13 mouse cellular contexts compared by ENCODE assay signal in the genomic region with DNA sequence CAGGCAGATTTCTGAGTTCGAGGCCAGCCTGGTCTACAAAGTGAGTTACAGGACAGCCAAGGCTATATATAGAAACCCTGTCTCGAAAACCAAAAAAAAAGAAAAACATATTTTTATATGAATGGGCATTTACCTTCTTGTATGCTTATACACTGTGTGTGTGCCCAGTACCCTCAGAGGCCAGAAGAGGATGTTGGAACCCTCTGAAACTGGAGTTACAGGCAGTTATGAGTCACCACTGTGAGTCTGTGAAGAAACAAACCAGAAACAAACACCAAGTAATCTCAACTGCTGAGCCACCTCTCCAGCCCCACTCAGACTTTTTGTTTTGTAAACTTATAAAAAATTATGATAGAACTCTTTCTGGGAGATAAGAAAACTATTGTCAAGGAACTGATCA. TPM values are rescaled to one million over a fixed set of nuclear protein-coding genes. Genes with fewer than 3 reads are reported as not detected.
"Had no signal": no experiment of that assay in that cellular context is flagged by ENCODE, and none has a peak within 500 bp of the region (broad histone marks: within the 10 kb centered on the region; RNA-seq: fewer than 3 reads in every experiment).

No protein-coding gene starts in this region.

- ATAC-seq: midbrain, embryonic 13.5 days had no signal

- H3K27ac ChIP-seq: kidney, postnatal 0 days; liver, embryonic 15.5 days; macrophage; midbrain, embryonic 13.5 days had no signal

- H3K9me3 ChIP-seq: liver, embryonic 15.5 days; midbrain, embryonic 13.5 days had no signal

- H3K27me3 ChIP-seq: liver, embryonic 15.5 days; midbrain, embryonic 13.5 days had no signal

- H3K9ac ChIP-seq: liver, embryonic 15.5 days; lung, embryonic 14.5 days; midbrain, embryonic 13.5 days had no signal

- H3K36me3 ChIP-seq: liver, embryonic 15.5 days; midbrain, embryonic 13.5 days had no signal

- H3K4me2 ChIP-seq: liver, embryonic 11.5 days; liver, embryonic 15.5 days; lung, embryonic 14.5 days; midbrain, embryonic 13.5 days had no signal

- H3K4me3 ChIP-seq: liver, embryonic 15.5 days; midbrain, embryonic 13.5 days; myocyte had no signal

- DNase-seq: kidney, adult 9 months; kidney, postnatal 36 days; left cerebral cortex, postnatal 4 days; lung, embryonic 14.5 days; lung, postnatal 14 days; spleen, adult 18-20 months had no signal

RNA-seq across cellular contexts. Expression of a gene that starts 28.7 kb away (rescaled TPM):
- total RNA-seq: neutrophil, adult 5-6 weeks had no signal
- polyA plus RNA-seq: macrophage, myocyte had no signal
